Mouse (Mus musculus) macrophage (primary cell): ENCODE results near the gene Dzip1. TPM values are rescaled to one million over a fixed set of nuclear protein-coding genes. Genes with fewer than 3 reads are reported as not detected.

Experiments
- H3K27ac ChIP-seq: fragments of 350-480 bp; formaldehyde crosslinking; 2 replicates; pipeline ENCODE4 v1.9.0; 2021
- H3K36me3 ChIP-seq: fragments of 350-480 bp; formaldehyde crosslinking; 2 replicates; pipeline ENCODE4 v1.9.0; 2021; ENCODE audit errors: inconsistent target
- H3K4me3 ChIP-seq: fragments of 350-480 bp; formaldehyde crosslinking; 2 replicates; pipeline ENCODE4 v1.9.0; 2021; ENCODE audit errors: inconsistent target
- H3K79me2 ChIP-seq: fragments of 350-480 bp; formaldehyde crosslinking; 2 replicates; pipeline ENCODE4 v1.9.0; 2021; ENCODE audit errors: inconsistent target
- WGBS: methylation state at CpG from one replicate; pipeline ENCODE4 v1.1.7; 2026; ENCODE audit warnings: inconsistent platforms; ENCODE audit not compliant: missing documents; 5-methylcytosine and 5-hydroxymethylcytosine counted together
- polyA plus RNA-seq: library from polyadenylated mRNA; stranded (reverse); fragments of 250-400 nt; gene quantifications from 3 replicates; pipeline ENCODE4 v1.2.4, GENCODE M21; 2018; ENCODE audit warnings: inconsistent platforms

The Dzip1 gene
- polyA plus RNA-seq, 1 experiment from 2014 or later: 0.09 TPM

- Histone ChIP-seq H3K27ac (no peak overlapping the region), H3K79me2 (no peaks in the 10 kb centered on the region), H3K4me3 (no peak overlapping the region), H3K36me3 (no peaks in the 10 kb centered on the region)
- 88% methylated on average over 8 of the region's 8 CpGs for whole genome bisulfite sequencing
Measured at GRCm38 (mm10) chr14:118907592-118907991, 17.7 kb downstream of the Dzip1 start.

GRCm38 (mm10) chr14:118903867-118904562 is 21.2 kb downstream of the Dzip1 start:
- Histone ChIP-seq H3K27ac (no peak overlapping the region), H3K79me2 (no peaks in the 10 kb centered on the region), H3K36me3 (no peaks in the 10 kb centered on the region), H3K4me3 (no peak overlapping the region)
- WGBS: 90% methylated on average over 6 of the region's 6 CpGs

- Histone ChIP-seq H3K27ac (no peak overlapping the region), H3K79me2 (no peaks in the 10 kb centered on the region), H3K36me3 (no peaks in the 10 kb centered on the region), H3K4me3 (no peak overlapping the region)
- 86% methylated on average over 3 of the region's 3 CpGs for WGBS
Measured at GRCm38 (mm10) chr14:118903397-118903796, 21.9 kb downstream of the Dzip1 start.

- Histone ChIP-seq H3K4me3 (no peak overlapping the region), H3K36me3 (no peaks in the 10 kb centered on the region), H3K27ac (no peak overlapping the region), H3K79me2 (no peaks in the 10 kb centered on the region)
- 91% methylated on average over 1 of the region's 1 CpGs for WGBS
Measured at GRCm38 (mm10) chr14:118900911-118901310, 24.3 kb downstream of the Dzip1 start.

- Histone ChIP-seq H3K36me3 (no peaks in the 10 kb centered on the region), H3K79me2 (no peaks in the 10 kb centered on the region), H3K4me3 (no peak overlapping the region), H3K27ac (no peak overlapping the region)
- WGBS: 82% methylated on average over 11 of the region's 11 CpGs
Measured at GRCm38 (mm10) chr14:118899940-118900339, 25.3 kb downstream of the Dzip1 start.

GRCm38 (mm10) chr14:118895655-118896054 is 29.6 kb downstream of the Dzip1 start:
- Histone ChIP-seq H3K36me3 (no peaks in the 10 kb centered on the region), H3K27ac (no peak overlapping the region), H3K4me3 (no peak overlapping the region), H3K79me2 (no peaks in the 10 kb centered on the region)
- 77% methylated on average over 10 of the region's 10 CpGs for WGBS

GRCm38 (mm10) chr14:118895228-118895627 is 30.0 kb downstream of the Dzip1 start:
- no peak overlapping the region for H3K4me3 ChIP-seq
- H3K27ac ChIP-seq: no peak overlapping the region
- no peaks in the 10 kb centered on the region for H3K79me2 ChIP-seq
- 88% methylated on average over 7 of the region's 7 CpGs for WGBS
- no peaks in the 10 kb centered on the region for H3K36me3 ChIP-seq

GRCm38 (mm10) chr14:118890101-118890500 is 35.2 kb downstream of the Dzip1 start:
- H3K4me3 ChIP-seq: no peak overlapping the region

GRCm38 (mm10) chr14:118884250-118884556 is 41.1 kb downstream of the Dzip1 start:
- no peaks in the 10 kb centered on the region for H3K79me2 ChIP-seq
- no peaks in the 10 kb centered on the region for H3K36me3 ChIP-seq
- no peak overlapping the region for H3K4me3 ChIP-seq
- WGBS: 67% methylated on average over 7 of the region's 7 CpGs
- no peak overlapping the region for H3K27ac ChIP-seq

More at GRCm38 (mm10) chr14:118890101-118890500, 35.2 kb downstream of the Dzip1 start:
- H3K79me2 ChIP-seq: no peaks in the 10 kb centered on the region
- H3K36me3 ChIP-seq: no peaks in the 10 kb centered on the region
- H3K27ac ChIP-seq: no peak overlapping the region
- 88% methylated on average over 4 of the region's 4 CpGs for WGBS

GRCm38 (mm10) chr14:118883344-118884249 is 41.7 kb downstream of the Dzip1 start:
- no peaks in the 10 kb centered on the region for H3K79me2 ChIP-seq
- H3K36me3 ChIP-seq: no peaks in the 10 kb centered on the region
- no peak overlapping the region for H3K27ac ChIP-seq
- WGBS: 75% methylated on average over 18 of the region's 18 CpGs
- H3K4me3 ChIP-seq: no peak overlapping the region

- 95% methylated on average over 10 of the region's 10 CpGs for WGBS
- H3K4me3 ChIP-seq: no peak overlapping the region
- no peaks in the 10 kb centered on the region for H3K79me2 ChIP-seq
- H3K36me3 ChIP-seq: no peaks in the 10 kb centered on the region
- no peak overlapping the region for H3K27ac ChIP-seq
Measured at GRCm38 (mm10) chr14:118880696-118881095, 44.6 kb downstream of the Dzip1 start.

- H3K27ac ChIP-seq: no peak overlapping the region
- H3K79me2 ChIP-seq: no peaks in the 10 kb centered on the region
- no peak overlapping the region for H3K4me3 ChIP-seq
- WGBS: 91% methylated on average over 9 of the region's 11 CpGs
- no peaks in the 10 kb centered on the region for H3K36me3 ChIP-seq
Measured at GRCm38 (mm10) chr14:118878346-118878910, 46.8 kb downstream of the Dzip1 start.

GRCm38 (mm10) chr14:118874786-118875415 is 50.4 kb downstream of the Dzip1 start:
- 76% methylated on average over 10 of the region's 10 CpGs for WGBS
- Histone ChIP-seq H3K79me2 (no peaks in the 10 kb centered on the region), H3K36me3 (no peaks in the 10 kb centered on the region)

GRCm38 (mm10) chr14:118874126-118874525 is 51.1 kb downstream of the Dzip1 start:
- H3K27ac ChIP-seq: no peak overlapping the region
- 87% methylated on average over 4 of the region's 4 CpGs for WGBS
- H3K4me3 ChIP-seq: no peak overlapping the region
- H3K36me3 ChIP-seq: no peaks in the 10 kb centered on the region
- H3K79me2 ChIP-seq: no peaks in the 10 kb centered on the region

More at GRCm38 (mm10) chr14:118874786-118875415, 50.4 kb downstream of the Dzip1 start:
- Histone ChIP-seq H3K27ac (no peak overlapping the region), H3K4me3 (no peak overlapping the region)
